Mouse (Mus musculus): Measurements from ENCODE around the gene Cd28. TPM values are rescaled to one million over a fixed set of nuclear protein-coding genes. Genes with fewer than 3 reads are reported as not detected.

Cd28 gene
- polyA plus RNA-seq, 1 experiment from 2014 or later = 0.42 TPM

DNA sequence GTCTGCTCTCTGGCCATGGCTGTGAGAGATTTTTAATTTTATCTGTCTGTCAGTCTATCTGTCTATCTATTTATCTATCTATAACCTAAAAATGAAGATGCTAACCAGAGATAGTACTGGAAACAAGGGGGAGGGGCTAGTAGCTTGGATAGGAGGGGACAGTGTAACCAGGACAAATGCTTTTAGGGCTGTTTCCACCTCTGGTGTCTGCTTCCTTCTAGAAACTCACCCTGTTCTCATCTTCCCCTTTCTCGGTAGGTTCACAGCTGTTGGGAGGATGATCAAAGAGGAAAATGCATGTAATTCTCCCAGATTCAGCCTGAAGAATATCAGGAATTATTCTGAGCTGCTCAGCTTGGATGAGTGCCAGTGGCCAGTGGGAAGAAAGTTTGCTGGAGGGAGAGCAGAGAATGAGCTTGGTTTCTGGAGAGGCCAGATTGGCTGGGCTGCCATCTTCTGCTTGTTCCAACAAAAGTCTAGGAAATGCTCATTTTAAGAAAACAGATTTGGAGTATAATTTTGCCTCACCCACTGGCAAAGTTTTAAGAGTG, 83.3 kb downstream of the Cd28 start:
- Histone ChIP-seq H3K9me3 (ENCODE audit: control insufficient read depth, low read length) (no peaks in the 10 kb centered on the region), H3K4me2 (ENCODE audit: low read length) (no peak overlapping the region), H3K4me3 (ENCODE audit: control insufficient read depth in 1 of 2, insufficient read depth in 1 of 2, low read depth in 1 of 2, low read length in 2 of 2) (no peak overlapping the region), H3K27ac (replicated peaks in 1 of 2; ENCODE audit: control insufficient read depth in 1 of 2, insufficient read depth in 1 of 2, low read depth in 2 of 2, low read length in 2 of 2) (no peak overlapping the region), H3K27me3 (ENCODE audit: control insufficient read depth, insufficient read depth, low read length) (no peaks in the 10 kb centered on the region), H3K36me3 (ENCODE audit: control insufficient read depth, insufficient read depth, low read length) (no peaks in the 10 kb centered on the region), H3K4me1 (ENCODE audit: control insufficient read depth in 2 of 2, insufficient read depth in 2 of 2, low read length in 2 of 2) (peaks cover 0 to 7% of the 10 kb centered on the region in 2 experiments; a peak in 3 of 4 replicates), H3K9ac (ENCODE audit: low read length) (no peak overlapping the region)
- no peak for ATAC-seq (ENCODE audit: insufficient number of reproducible peaks, insufficient read depth, low FRiP score, low read depth)
- WGBS = 67% methylated on average over 1 of the region's 1 CpGs

DNA sequence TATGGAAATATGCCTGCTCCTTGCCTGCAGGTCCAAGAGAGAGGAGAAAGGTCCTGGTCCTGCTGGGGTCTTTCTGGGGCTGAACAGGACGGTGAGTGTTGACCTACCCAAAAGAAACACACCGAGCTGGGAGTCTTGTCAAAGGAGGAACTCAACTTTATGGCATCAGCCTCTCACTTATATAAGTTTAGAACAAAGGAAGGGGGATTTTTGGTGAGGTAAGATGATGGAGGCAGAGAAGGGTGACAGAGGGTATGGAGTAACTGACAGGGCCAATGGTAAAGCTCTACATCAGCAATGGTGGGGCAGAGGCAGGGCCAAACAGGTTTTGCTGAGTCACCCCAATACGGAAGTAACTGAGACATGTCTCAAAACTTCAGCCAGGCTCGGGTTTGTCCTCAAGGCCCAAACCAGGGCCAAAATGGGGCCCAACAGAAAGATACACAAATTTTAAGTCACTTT, 84.6 kb downstream of the Cd28 start:
- Histone ChIP-seq H3K4me2 (ENCODE audit: low read length) (no peak overlapping the region), H3K27me3 (ENCODE audit: control insufficient read depth, insufficient read depth, low read length) (no peaks in the 10 kb centered on the region), H3K4me3 (ENCODE audit: control insufficient read depth in 1 of 2, insufficient read depth in 1 of 2, low read depth in 1 of 2, low read length in 2 of 2) (no peak overlapping the region), H3K9me3 (ENCODE audit: control insufficient read depth, low read length) (no peaks in the 10 kb centered on the region), H3K27ac (replicated peaks in 1 of 2; ENCODE audit: control insufficient read depth in 1 of 2, insufficient read depth in 1 of 2, low read depth in 2 of 2, low read length in 2 of 2) (no peak overlapping the region), H3K36me3 (ENCODE audit: control insufficient read depth, insufficient read depth, low read length) (no peaks in the 10 kb centered on the region), H3K4me1 (ENCODE audit: control insufficient read depth in 2 of 2, insufficient read depth in 2 of 2, low read length in 2 of 2) (peaks cover 0 to 7% of the 10 kb centered on the region in 2 experiments; a peak in 3 of 4 replicates), H3K9ac (ENCODE audit: low read length) (no peak overlapping the region)
- 89% methylated on average over 4 of the region's 4 CpGs for WGBS
- no peak for ATAC-seq (ENCODE audit: insufficient number of reproducible peaks, insufficient read depth, low FRiP score, low read depth)

DNA sequence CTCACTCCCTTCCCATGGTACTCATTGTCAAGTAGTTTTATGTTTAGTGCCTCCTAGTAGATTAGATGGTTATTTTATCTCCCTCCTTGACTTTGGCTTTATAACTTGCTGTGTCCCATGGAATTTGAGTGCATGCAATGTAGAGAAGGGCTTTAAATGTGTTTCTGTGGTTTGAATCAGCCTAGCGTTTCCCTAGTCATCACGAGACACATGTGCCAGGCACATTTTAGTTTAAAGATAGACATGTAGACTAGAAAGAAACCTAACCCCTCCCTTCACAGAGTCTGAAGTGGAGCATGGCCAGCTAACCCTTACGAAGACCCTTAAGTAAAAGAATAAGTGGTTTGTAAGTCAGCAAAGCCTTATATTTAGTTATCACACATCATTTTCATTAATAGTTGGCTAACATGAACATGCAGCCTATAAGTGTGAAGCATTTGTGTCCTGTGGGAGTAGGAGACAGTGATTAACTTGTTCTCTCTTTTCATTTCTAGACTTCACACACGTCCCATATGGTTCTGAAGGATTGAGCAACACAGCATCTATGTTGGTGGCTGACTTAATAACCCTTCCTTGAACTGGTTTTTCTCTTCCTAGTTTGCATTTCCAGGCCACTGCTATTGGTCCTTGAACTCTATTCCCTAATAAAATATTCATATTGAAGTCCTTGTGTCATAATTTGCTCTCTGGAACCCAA, 86.7 kb downstream of the Cd28 start:
- Histone ChIP-seq H3K4me2 (ENCODE audit: low read length) (no peak overlapping the region), H3K9me3 (ENCODE audit: control insufficient read depth, low read length) (no peaks in the 10 kb centered on the region), H3K4me1 (ENCODE audit: control insufficient read depth in 2 of 2, insufficient read depth in 2 of 2, low read length in 2 of 2) (peaks cover 0 to 7% of the 10 kb centered on the region in 2 experiments; a peak in 3 of 4 replicates), H3K27me3 (ENCODE audit: control insufficient read depth, insufficient read depth, low read length) (no peaks in the 10 kb centered on the region), H3K27ac (replicated peaks in 1 of 2; ENCODE audit: control insufficient read depth in 1 of 2, insufficient read depth in 1 of 2, low read depth in 2 of 2, low read length in 2 of 2) (no peak overlapping the region), H3K36me3 (ENCODE audit: control insufficient read depth, insufficient read depth, low read length) (no peaks in the 10 kb centered on the region), H3K4me3 (ENCODE audit: control insufficient read depth in 1 of 2, insufficient read depth in 1 of 2, low read depth in 1 of 2, low read length in 2 of 2) (no peak overlapping the region), H3K9ac (ENCODE audit: low read length) (no peak overlapping the region)
- no peak for ATAC-seq (ENCODE audit: insufficient number of reproducible peaks, insufficient read depth, low FRiP score, low read depth)
- WGBS = 66% methylated on average over 4 of the region's 4 CpGs

DNA sequence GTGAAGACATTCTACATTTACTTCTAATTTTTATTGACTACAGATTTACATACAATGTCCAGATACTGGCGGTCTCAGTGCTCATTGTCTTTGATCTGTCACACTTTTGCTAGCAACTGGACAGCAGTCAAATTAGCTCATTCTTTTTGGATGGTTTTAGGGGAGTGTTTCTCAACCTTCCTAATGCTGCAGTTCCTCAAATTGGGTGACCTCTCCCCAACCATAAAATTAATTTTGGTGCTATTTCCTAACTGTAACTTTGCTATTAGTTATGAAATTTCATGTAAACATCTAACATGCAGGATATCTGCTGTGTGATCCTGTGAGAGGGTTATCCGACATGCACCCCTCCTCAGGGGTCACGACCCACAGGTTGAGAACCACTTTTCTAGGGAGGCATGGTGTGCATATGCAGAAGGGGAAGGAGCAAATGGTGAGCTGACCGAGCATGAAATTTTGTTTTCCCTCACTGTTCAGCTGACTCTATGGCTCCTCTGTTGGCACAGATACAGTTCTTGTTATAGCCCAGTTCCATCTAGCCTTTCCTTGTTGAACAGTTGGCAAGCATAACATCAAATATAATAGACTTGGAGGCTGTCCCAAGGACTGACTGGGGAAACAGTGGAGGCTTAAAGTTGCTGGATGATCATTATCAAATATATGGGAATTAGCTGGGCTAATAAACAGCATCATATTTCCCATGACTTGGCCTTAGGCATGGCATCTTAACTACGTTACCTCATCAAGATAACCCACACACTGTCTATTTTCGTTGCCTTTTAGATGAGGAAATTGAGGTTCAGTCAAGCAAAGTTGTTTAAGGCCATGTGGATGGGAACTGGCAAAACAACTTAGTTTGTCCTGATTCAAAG, 87.5 kb downstream of the Cd28 start:
- H3K27ac ChIP-seq (replicated peaks in 1 of 2; ENCODE audit: control insufficient read depth in 1 of 2, insufficient read depth in 1 of 2, low read depth in 2 of 2, low read length in 2 of 2) = no peak overlapping the region

DNA sequence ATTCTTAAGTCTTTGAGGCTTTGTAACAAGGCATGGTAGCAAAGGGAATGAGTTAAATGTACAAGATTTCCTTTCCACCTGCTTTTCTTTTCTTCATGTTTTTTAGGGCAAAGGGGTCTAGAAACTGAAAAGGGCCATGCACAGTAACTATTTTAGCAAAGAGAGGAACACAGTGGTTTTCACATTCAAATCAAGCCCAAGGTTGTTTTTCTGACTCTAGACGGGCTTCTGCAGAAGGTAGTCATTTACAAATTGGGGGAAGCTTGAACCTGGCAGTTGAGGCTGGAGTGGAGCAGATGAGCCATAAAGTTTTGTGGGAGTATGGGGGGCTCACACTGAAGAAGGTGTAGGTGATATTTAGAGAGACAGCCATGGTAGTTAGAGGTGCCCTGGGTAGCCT, 88.6 kb downstream of the Cd28 start:
- Histone ChIP-seq H3K27me3 (ENCODE audit: control insufficient read depth, insufficient read depth, low read length) (no peaks in the 10 kb centered on the region), H3K4me2 (ENCODE audit: low read length) (no peak overlapping the region), H3K4me1 (ENCODE audit: control insufficient read depth in 2 of 2, insufficient read depth in 2 of 2, low read length in 2 of 2) (peaks cover 4 to 11% of the 10 kb centered on the region in 2 experiments; a peak in 3 of 4 replicates), H3K36me3 (ENCODE audit: control insufficient read depth, insufficient read depth, low read length) (no peaks in the 10 kb centered on the region), H3K4me3 (ENCODE audit: control insufficient read depth in 1 of 2, insufficient read depth in 1 of 2, low read depth in 1 of 2, low read length in 2 of 2) (no peak overlapping the region), H3K27ac (replicated peaks in 1 of 2; ENCODE audit: control insufficient read depth in 1 of 2, insufficient read depth in 1 of 2, low read depth in 2 of 2, low read length in 2 of 2) (no peak overlapping the region), H3K9ac (ENCODE audit: low read length) (no peak overlapping the region), H3K9me3 (ENCODE audit: control insufficient read depth, low read length) (no peaks in the 10 kb centered on the region)
- no peak for ATAC-seq (ENCODE audit: insufficient number of reproducible peaks, insufficient read depth, low FRiP score, low read depth)
- 86% methylated on average over 1 of the region's 1 CpGs for WGBS

More for the DNA sequence above, 87.5 kb downstream of the Cd28 start:
- Histone ChIP-seq H3K9me3 (ENCODE audit: control insufficient read depth, low read length) (no peaks in the 10 kb centered on the region), H3K4me2 (ENCODE audit: low read length) (no peak overlapping the region), H3K9ac (ENCODE audit: low read length) (no peak overlapping the region), H3K27me3 (ENCODE audit: control insufficient read depth, insufficient read depth, low read length) (no peaks in the 10 kb centered on the region), H3K4me1 (ENCODE audit: control insufficient read depth in 2 of 2, insufficient read depth in 2 of 2, low read length in 2 of 2) (peaks cover 0 to 7% of the 10 kb centered on the region in 2 experiments; a peak in 3 of 4 replicates), H3K36me3 (ENCODE audit: control insufficient read depth, insufficient read depth, low read length) (no peaks in the 10 kb centered on the region), H3K4me3 (ENCODE audit: control insufficient read depth in 1 of 2, insufficient read depth in 1 of 2, low read depth in 1 of 2, low read length in 2 of 2) (no peak overlapping the region)
- ATAC-seq (ENCODE audit: insufficient number of reproducible peaks, insufficient read depth, low FRiP score, low read depth) = no peak
- WGBS = 87% methylated on average over 6 of the region's 6 CpGs

DNA sequence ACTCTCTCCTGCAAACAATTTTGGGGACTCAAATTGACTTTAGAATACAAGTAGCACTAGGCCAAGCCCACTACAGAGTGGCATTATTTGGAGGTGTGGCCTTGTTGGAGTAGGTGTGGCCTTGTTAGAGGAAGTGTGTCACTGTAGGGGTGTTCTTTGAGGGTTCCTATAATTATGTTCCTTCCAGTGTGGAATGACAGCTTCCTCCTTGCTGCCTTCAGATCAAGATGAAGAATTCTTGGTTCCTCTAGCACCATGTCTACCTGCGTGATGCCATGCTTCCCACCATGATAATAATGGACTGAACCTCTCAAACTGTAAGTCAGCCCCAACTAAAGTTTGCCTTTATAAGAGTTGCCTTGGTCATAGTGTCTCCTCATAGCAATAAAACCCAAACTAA, 91.1 kb downstream of the Cd28 start:
- Histone ChIP-seq H3K27ac (replicated peaks in 1 of 2; ENCODE audit: control insufficient read depth in 1 of 2, insufficient read depth in 1 of 2, low read depth in 2 of 2, low read length in 2 of 2) (no peak overlapping the region), H3K4me1 (ENCODE audit: control insufficient read depth in 2 of 2, insufficient read depth in 2 of 2, low read length in 2 of 2) (peaks cover 4 to 7% of the 10 kb centered on the region in 2 experiments; a peak in 3 of 4 replicates), H3K4me2 (ENCODE audit: low read length) (no peak overlapping the region), H3K9me3 (ENCODE audit: control insufficient read depth, low read length) (no peaks in the 10 kb centered on the region), H3K4me3 (ENCODE audit: control insufficient read depth in 1 of 2, insufficient read depth in 1 of 2, low read depth in 1 of 2, low read length in 2 of 2) (no peak overlapping the region), H3K27me3 (ENCODE audit: control insufficient read depth, insufficient read depth, low read length) (no peaks in the 10 kb centered on the region), H3K36me3 (ENCODE audit: control insufficient read depth, insufficient read depth, low read length) (no peaks in the 10 kb centered on the region), H3K9ac (ENCODE audit: low read length) (no peak overlapping the region)
- WGBS = 97% methylated on average over 1 of the region's 1 CpGs
- ATAC-seq (ENCODE audit: insufficient number of reproducible peaks, insufficient read depth, low FRiP score, low read depth) = no peak

DNA sequence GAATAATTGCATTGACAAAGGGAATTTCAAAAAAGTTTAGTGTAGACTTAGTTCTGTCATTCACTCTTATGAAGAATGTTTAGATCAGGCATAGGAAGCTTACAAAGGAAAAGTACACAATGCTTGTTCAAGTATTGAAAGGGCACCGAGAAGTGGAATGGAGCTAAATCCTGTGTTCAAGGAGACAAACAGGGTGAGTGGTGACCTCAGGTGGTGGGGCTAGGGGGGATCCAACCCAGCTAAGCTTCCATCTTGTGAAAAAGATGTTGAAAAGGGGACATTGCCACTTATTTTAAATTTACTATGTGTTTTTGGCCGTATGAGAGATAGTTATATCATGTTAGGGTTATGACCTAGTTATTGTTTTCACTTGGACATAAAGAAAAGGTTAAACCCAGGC, 91.9 kb downstream of the Cd28 start:
- H3K27me3 ChIP-seq (ENCODE audit: control insufficient read depth, insufficient read depth, low read length) = no peaks in the 10 kb centered on the region
- no peak overlapping the region for H3K4me2 ChIP-seq (ENCODE audit: low read length)
- H3K9me3 ChIP-seq (ENCODE audit: control insufficient read depth, low read length) = no peaks in the 10 kb centered on the region
- no peak overlapping the region for H3K9ac ChIP-seq (ENCODE audit: low read length)
- H3K4me1 ChIP-seq (ENCODE audit: control insufficient read depth in 2 of 2, insufficient read depth in 2 of 2, low read length in 2 of 2) = peaks cover 4% of the 10 kb centered on the region in 2 experiments; a peak in 1 of 4 replicates
- no peak overlapping the region for H3K4me3 ChIP-seq (ENCODE audit: control insufficient read depth in 1 of 2, insufficient read depth in 1 of 2, low read depth in 1 of 2, low read length in 2 of 2)
- 81% methylated on average over 2 of the region's 2 CpGs for WGBS
- ATAC-seq (ENCODE audit: insufficient number of reproducible peaks, insufficient read depth, low FRiP score, low read depth) = no peak
- H3K27ac ChIP-seq (replicated peaks in 1 of 2; ENCODE audit: control insufficient read depth in 1 of 2, insufficient read depth in 1 of 2, low read depth in 2 of 2, low read length in 2 of 2) = no peak overlapping the region
- H3K36me3 ChIP-seq (ENCODE audit: control insufficient read depth, insufficient read depth, low read length) = no peaks in the 10 kb centered on the region

Measured in heart, embryonic 14.5 days (tissue).